Mouse (Mus musculus) MEL (cell line): ENCODE data around the gene Rsbn1. TPM values are rescaled to one million over a fixed set of nuclear protein-coding genes. Genes with fewer than 3 reads are reported as not detected.

Experiments
- DNase-seq: peaks from one replicate; pipeline ENCODE4 v3.0.0; 2011; ENCODE audit warnings: low read depth, low spot score
- H3K27ac ChIP-seq: 2 replicates; pipeline ENCODE4 v1.5.1; 2012; ENCODE audit warnings: low read depth, mild to moderate bottlenecking, control low read depth, low read length, moderate library complexity; ENCODE audit not compliant: control insufficient read depth
- H3K27me3 ChIP-seq, 2 experiments: fragments of 150-350 bp in 1 of 2; sonication (generic) in 1 of 2; 2 replicates each; pipeline ENCODE4 v1.6.1; 2012; ENCODE audit warnings: low read length in 2 of 2, mild to moderate bottlenecking in 2 of 2, improper control_type of control experiment in 1 of 2, moderate library complexity in 1 of 2; ENCODE audit not compliant: insufficient read depth in 2 of 2, control insufficient read depth in 1 of 2
- H3K36me3 ChIP-seq, 2 experiments: 2 replicates each; pipeline ENCODE4 v1.6.1; 2012 to 2014; ENCODE audit warnings: low read length in 2 of 2, improper control_type of control experiment in 1 of 2, inconsistent platforms in 1 of 2, mild to moderate bottlenecking in 1 of 2; ENCODE audit not compliant: insufficient read depth in 2 of 2, control insufficient read depth in 1 of 2
- H3K4me1 ChIP-seq, 2 experiments: fragments of 150-350 bp in 1 of 2; sonication (generic) in 1 of 2; 2 replicates each; pipeline ENCODE4 v1.6.1; 2012; ENCODE audit warnings: low read length in 2 of 2, improper control_type of control experiment in 1 of 2, mild to moderate bottlenecking in 1 of 2; ENCODE audit not compliant: insufficient read depth in 2 of 2, control insufficient read depth in 1 of 2
- H3K4me3 ChIP-seq, 2 experiments: fragments of 150-350 bp in 1 of 2; sonication (generic) in 1 of 2; 2 replicates each; pipeline ENCODE4 v1.5.1; 2012; ENCODE audit warnings: low read depth in 2 of 2, low read length in 2 of 2, mild to moderate bottlenecking in 2 of 2, moderate library complexity in 2 of 2, control low read depth in 1 of 2, improper control_type of control experiment in 1 of 2; ENCODE audit not compliant: control insufficient read depth in 1 of 2, insufficient read depth in 1 of 2
- H3K79me2 ChIP-seq: 2 replicates; pipeline ENCODE4 v1.6.1; 2012; ENCODE audit warnings: mild to moderate bottlenecking, low read length, moderate library complexity; ENCODE audit not compliant: control insufficient read depth, poor library complexity, insufficient read depth
- H3K9ac ChIP-seq: 2 replicates; pipeline ENCODE4 v1.6.1; 2012; ENCODE audit warnings: low read depth, mild to moderate bottlenecking, control low read depth, low read length, moderate library complexity; ENCODE audit not compliant: control insufficient read depth, poor library complexity, severe bottlenecking
- H3K9me3 ChIP-seq: fragments of 150-350 bp; sonication (generic); replicated peaks from 2 replicates; pipeline ENCODE4 v1.6.1; 2012; ENCODE audit warnings: mild to moderate bottlenecking, low read length, improper control_type of control experiment, moderate library complexity; ENCODE audit not compliant: insufficient read depth
- BHLHE40 ChIP-seq: IDR thresholded peaks from 2 replicates; pipeline ENCODE4 v1.6.1; 2012; ENCODE audit warnings: low read depth, mild to moderate bottlenecking, inconsistent platforms, low read length, improper control_type of control experiment, borderline replicate concordance
- CHD1 ChIP-seq: IDR thresholded peaks from 2 replicates; pipeline ENCODE4 v1.6.1; 2012; ENCODE audit warnings: low read depth, mild to moderate bottlenecking, inconsistent platforms, low read length, improper control_type of control experiment
- CHD2 ChIP-seq: IDR thresholded peaks from 2 replicates; pipeline ENCODE4 v1.6.1; 2011; ENCODE audit warnings: low read length, improper control_type of control experiment
- EP300 ChIP-seq, 2 experiments: IDR thresholded peaks; 2 replicates each; pipeline ENCODE4 v1.6.1; 2011; ENCODE audit warnings: improper control_type of control experiment in 2 of 2, low read length in 2 of 2, low read depth in 1 of 2, mild to moderate bottlenecking in 1 of 2
- GABPA ChIP-seq: IDR thresholded peaks from 2 replicates; pipeline ENCODE4 v1.6.1; 2012; ENCODE audit warnings: low read depth, mild to moderate bottlenecking, inconsistent platforms, low read length, improper control_type of control experiment, moderate library complexity
- JUND ChIP-seq: IDR thresholded peaks from 2 replicates; pipeline ENCODE4 v1.6.1; 2011; ENCODE audit warnings: low read depth, mild to moderate bottlenecking, improper control_type of control experiment, low read length
- MAFK ChIP-seq: IDR thresholded peaks from 2 replicates; pipeline ENCODE4 v1.6.1; 2011; ENCODE audit warnings: low read depth, mild to moderate bottlenecking, low read length, improper control_type of control experiment, borderline replicate concordance
- MYC ChIP-seq: IDR thresholded peaks from 2 replicates; pipeline ENCODE4 v1.6.1; 2011; ENCODE audit warnings: low read depth, mild to moderate bottlenecking, low read length, improper control_type of control experiment, moderate library complexity
- NELFE ChIP-seq: IDR thresholded peaks from 2 replicates; pipeline ENCODE4 v1.6.1; 2011; ENCODE audit warnings: low read depth, low read length, improper control_type of control experiment
- RAD21 ChIP-seq: IDR thresholded peaks from 2 replicates; pipeline ENCODE4 v1.6.1; 2011; ENCODE audit warnings: mild to moderate bottlenecking, low read depth, low read length, improper control_type of control experiment
- TAL1 ChIP-seq: IDR thresholded peaks from 2 replicates; pipeline ENCODE4 v1.6.1; 2012; ENCODE audit warnings: mild to moderate bottlenecking, inconsistent platforms, low read length, moderate library complexity, mixed read lengths
- TBP ChIP-seq: IDR thresholded peaks from 2 replicates; pipeline ENCODE4 v1.8.0; 2011; ENCODE audit warnings: low read depth, low read length, improper control_type of control experiment
- ZMIZ1 ChIP-seq: IDR thresholded peaks from 2 replicates; pipeline ENCODE4 v1.6.1; 2012; ENCODE audit warnings: low read depth, mild to moderate bottlenecking, inconsistent platforms, low read length, improper control_type of control experiment, moderate library complexity
- ZNF384 ChIP-seq: IDR thresholded peaks from 2 replicates; pipeline ENCODE4 v1.6.1; 2012; ENCODE audit warnings: low read depth, mild to moderate bottlenecking, inconsistent platforms, low read length, improper control_type of control experiment
- polyA plus RNA-seq, 2 experiments: library from polyadenylated mRNA; stranded (reverse) in 1 of 2; unstranded in 1 of 2; fragments of >175 nt in 1 of 2; fragments of >200 nt in 1 of 2; gene quantifications; 2 replicates each; pipeline versions ENCODE4 v1.2.1 to v1.2.4; 2012; ENCODE audit warnings: low replicate concordance in 2 of 2, low read depth in 1 of 2; ENCODE audit not compliant: insufficient read length in 2 of 2, insufficient read depth in 1 of 2, missing spikeins in 1 of 2
- total RNA-seq: library from RNA; depleted of rRNA; stranded (reverse); fragments of 300-350 nt; gene quantifications from 2 replicates; pipeline ENCODE4 v1.2.3, GENCODE M21; 2012

The Rsbn1 gene
- total and polyA plus RNA-seq, 3 experiments = 10.5 to 37.3 (median 10.8) TPM

- TF ChIP-seq CHD1 (peak; percentile 69; the same call in 1 of the 2 replicates), NELFE (peak; percentile 91), CHD2 (peak; percentile 63), MYC (peak; percentile 87), MAFK (no peak)
Measured at GRCm38 (mm10) chr3:103914010-103914669, at the start of gene Rsbn1 (continued).

GRCm38 (mm10) chr3:103864200-103864599 is 49.7 kb upstream of the Rsbn1 start:
- DNase-seq = no peak
- no peaks in the 10 kb centered on the region for H3K79me2 ChIP-seq
- H3K4me3 ChIP-seq = no peak overlapping the region
- H3K9me3 ChIP-seq = no peaks in the 10 kb centered on the region
- H3K9ac ChIP-seq = no peak overlapping the region
- peaks cover 4 to 15% of the 10 kb centered on the region in 2 experiments for H3K27me3 ChIP-seq
- no peaks in the 10 kb centered on the region for H3K4me1 ChIP-seq
- no peaks in the 10 kb centered on the region for H3K36me3 ChIP-seq
- TF ChIP-seq ZNF384 (no peak), EP300 (IDR thresholded peaks at IDR 0.05; ENCODE audit: low read depth in 1 of 2, low read length in 2 of 2) (no peak), ZMIZ1 (no peak), GABPA (no peak), CHD2 (no peak), BHLHE40 (no peak), JUND (no peak)
- no peak overlapping the region for H3K27ac ChIP-seq

GRCm38 (mm10) chr3:103867424-103867971 is 46.4 kb upstream of the Rsbn1 start:
- no peak overlapping the region for H3K9ac ChIP-seq

More at GRCm38 (mm10) chr3:103867424-103867971, 46.4 kb upstream of the Rsbn1 start:
- Histone ChIP-seq H3K27me3 (peaks cover 4 to 15% of the 10 kb centered on the region in 2 experiments), H3K4me1 (no peaks in the 10 kb centered on the region), H3K27ac (no peak overlapping the region), H3K9me3 (no peaks in the 10 kb centered on the region), H3K79me2 (no peaks in the 10 kb centered on the region), H3K36me3 (no peaks in the 10 kb centered on the region), H3K4me3 (no peak overlapping the region)
- no peak for TF ChIP-seq TBP
- no peak for TF ChIP-seq ZNF384
- no peak for TF ChIP-seq NELFE
- no peak for TF ChIP-seq CHD2
- no peak for TF ChIP-seq RAD21
- no peak for TF ChIP-seq TAL1
- no peak for DNase-seq
